Mouse (Mus musculus): ENCODE data around the gene Zbtb25. TPM values are rescaled to one million over a fixed set of nuclear protein-coding genes. Genes with fewer than 3 reads are reported as not detected.
A peak's percentile ranks its signal among the peaks of the same experiment; 100 is the strongest.

Zbtb25 gene
- polyA plus RNA-seq (2012; fragmentation: generic; extraction: Trizol) = 6.5 TPM
- long read RNA-seq, experiment 1, transcript Zbtb25-204 (3 exons, 1,672 nt) = major isoform, 11 of 22 reads
- long read RNA-seq, experiment 1, partial matches to known transcripts = 0 of 22 reads
- long read RNA-seq, experiment 1, other reads (novel, unspliced or antisense) = 7 of 22 reads
- long read RNA-seq, experiment 2, transcript Zbtb25-204 (3 exons, 1,672 nt) = major isoform, 28 of 61 reads
- long read RNA-seq, experiment 2, partial matches to known transcripts = 0 of 61 reads
- long read RNA-seq, experiment 2, other reads (novel, unspliced or antisense) = 32 of 61 reads

DNA sequence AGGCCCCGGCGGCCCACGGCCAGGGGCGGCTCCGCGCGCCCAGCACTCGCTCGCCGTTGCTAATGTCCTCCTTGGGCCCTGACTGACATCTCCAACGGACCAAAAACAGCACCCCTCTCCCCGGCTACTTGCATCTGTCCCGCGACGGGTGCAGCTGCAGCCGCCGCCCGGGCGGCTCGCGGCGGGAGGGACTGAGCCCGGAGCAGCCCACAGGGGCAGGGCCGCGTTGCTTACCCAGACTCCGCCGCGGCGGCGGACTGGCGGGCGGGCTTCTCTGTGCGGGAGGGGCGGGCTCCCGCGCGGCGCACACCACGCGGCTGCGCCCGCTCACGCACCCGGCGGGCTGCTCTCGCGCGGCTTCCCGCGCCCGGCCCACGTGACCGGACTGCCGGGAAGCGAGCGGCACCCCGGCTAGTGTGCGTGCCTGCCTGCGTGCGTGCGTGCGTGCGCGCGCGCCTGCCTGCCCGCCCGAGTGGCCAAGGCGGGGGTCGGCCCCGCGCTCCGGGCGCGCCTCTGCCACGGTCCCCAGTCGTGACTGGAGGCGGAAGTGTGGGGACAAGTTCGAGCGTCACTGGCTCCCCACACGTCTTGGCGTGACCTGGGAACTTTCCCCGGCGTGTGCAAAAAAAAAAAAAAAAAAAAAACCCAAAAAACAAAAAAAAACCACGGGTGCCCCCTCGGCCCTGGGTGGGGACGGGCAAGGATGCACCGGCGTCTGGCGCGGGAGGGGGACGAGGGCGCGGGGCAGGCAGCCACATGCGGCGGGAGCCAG lies at the start of gene Zbtb25:
TSS of gene Zbtb25 (minus strand) at position 397 of the 772 bp plus-strand sequence.
- peak; percentile 72 for TF ChIP-seq USF1 (IDR thresholded peaks at IDR 0.05; ENCODE audit: low read depth)
- peak; percentile 94 for TF ChIP-seq MAX (IDR thresholded peaks at IDR 0.05)
- TF ChIP-seq FOSL1 (IDR thresholded peaks at IDR 0.05; ENCODE audit: insufficient read depth, low read length, poor library complexity, severe bottlenecking) = no peak
- H3K36me3 ChIP-seq (ENCODE audit: control insufficient read depth, insufficient read depth) = peaks cover 13% of the 10 kb centered on the region
- H3ac ChIP-seq (ENCODE audit: control insufficient read depth, insufficient read length, low read depth) = peak within 1 kb of the TSS; percentile 84
- H3K4me3 ChIP-seq (ENCODE audit: insufficient read depth, poor library complexity, severe bottlenecking) = peak within 1 kb of the TSS; percentile 89
- H3K79me3 ChIP-seq (ENCODE audit: low read depth) = peaks cover 58% of the 10 kb centered on the region
- H3K79me2 ChIP-seq (ENCODE audit: control insufficient read depth, insufficient read depth) = peaks cover 86% of the 10 kb centered on the region
- H3K27me3 ChIP-seq (ENCODE audit: control insufficient read depth, insufficient read depth, insufficient read length) = no peaks in the 10 kb centered on the region

DNA sequence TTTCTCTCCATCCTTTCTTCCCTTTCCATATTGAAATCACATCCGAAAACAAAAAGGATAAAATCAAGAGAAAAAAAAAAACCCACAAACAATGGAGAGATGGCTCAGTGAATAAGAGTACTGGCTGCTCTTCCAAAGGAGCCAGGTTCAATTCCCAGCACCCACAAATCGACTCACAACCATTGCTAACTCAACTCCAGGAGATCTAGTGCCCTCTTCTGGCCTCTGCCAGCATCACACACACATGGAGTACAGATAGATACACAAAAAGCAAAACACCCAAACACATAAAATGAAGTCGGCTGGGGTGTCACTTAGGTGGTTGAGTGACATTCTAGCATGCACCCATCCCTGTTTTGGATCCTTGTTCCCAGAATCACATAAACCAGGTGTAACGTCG lies 48.9 kb upstream of the Zbtb25 start:
- no peaks in the 10 kb centered on the region for H3K79me3 ChIP-seq (ENCODE audit: low read depth)
- H3K36me3 ChIP-seq (ENCODE audit: control insufficient read depth, insufficient read depth) = no peaks in the 10 kb centered on the region
- no peak overlapping the region for H3K4me3 ChIP-seq (ENCODE audit: insufficient read depth, poor library complexity, severe bottlenecking)
- H3ac ChIP-seq (ENCODE audit: control insufficient read depth, insufficient read length, low read depth) = no peak overlapping the region
- TF ChIP-seq FOSL1 (IDR thresholded peaks at IDR 0.05; ENCODE audit: insufficient read depth, low read length, poor library complexity, severe bottlenecking) (no peak), MYOD1 (IDR thresholded peaks at IDR 0.05; ENCODE audit: control insufficient read depth, insufficient read length, low read depth) (no peak), CTCF (IDR thresholded peaks at IDR 0.05; ENCODE audit: control insufficient read depth, insufficient read depth, insufficient read length) (no peak), USF1 (IDR thresholded peaks at IDR 0.05; ENCODE audit: low read depth) (no peak), MYOG (IDR thresholded peaks at IDR 0.05; ENCODE audit: control insufficient read depth, extremely low read depth, insufficient read length) (no peak), MAX (IDR thresholded peaks at IDR 0.05) (no peak), CEBPB (IDR thresholded peaks at IDR 0.05; ENCODE audit: low read depth) (no peak)
- H3K79me2 ChIP-seq (ENCODE audit: control insufficient read depth, insufficient read depth) = no peaks in the 10 kb centered on the region
- H3K27me3 ChIP-seq (ENCODE audit: control insufficient read depth, insufficient read depth, insufficient read length) = no peaks in the 10 kb centered on the region

DNA sequence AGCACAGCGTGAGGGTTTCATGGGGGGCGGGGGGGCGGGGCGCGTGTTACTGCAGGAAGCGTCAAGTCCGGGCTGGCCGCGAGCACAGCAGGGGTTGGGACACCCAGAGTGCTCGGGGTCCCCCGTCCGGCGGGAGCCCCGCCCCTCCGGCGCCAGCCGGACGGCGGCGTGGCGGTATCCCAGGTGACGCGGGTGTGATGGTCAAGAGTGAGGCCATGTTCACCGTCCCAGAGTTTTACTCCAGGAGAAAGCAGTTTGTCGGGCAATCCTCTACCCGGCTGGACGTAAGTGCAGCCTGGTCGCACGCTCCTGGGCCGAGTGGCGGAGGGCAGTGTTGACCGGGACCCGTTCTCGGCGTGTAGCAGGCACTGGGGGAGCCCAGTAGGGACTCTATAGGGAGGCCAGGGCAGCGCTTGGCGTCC lies 48.0 kb upstream of the Zbtb25 start, which contains the start of gene Ppp1r36:
TSS of gene Ppp1r36 (plus strand) at position 106 of the 422 bp plus-strand sequence.
- no peak within 1 kb of the TSS for H3ac ChIP-seq (ENCODE audit: control insufficient read depth, insufficient read length, low read depth)
- H3K36me3 ChIP-seq (ENCODE audit: control insufficient read depth, insufficient read depth) = no peaks in the 10 kb centered on the region
- no peak for TF ChIP-seq MYOG (IDR thresholded peaks at IDR 0.05; ENCODE audit: control insufficient read depth, extremely low read depth, insufficient read length)
- TF ChIP-seq MYOD1 (IDR thresholded peaks at IDR 0.05; ENCODE audit: control insufficient read depth, insufficient read length, low read depth) = no peak
- TF ChIP-seq MAX (IDR thresholded peaks at IDR 0.05) = no peak
- no peak for TF ChIP-seq CTCF (IDR thresholded peaks at IDR 0.05; ENCODE audit: control insufficient read depth, insufficient read depth, insufficient read length)
- no peak for TF ChIP-seq FOSL1 (IDR thresholded peaks at IDR 0.05; ENCODE audit: insufficient read depth, low read length, poor library complexity, severe bottlenecking)
- no peak for TF ChIP-seq CEBPB (IDR thresholded peaks at IDR 0.05; ENCODE audit: low read depth)
- TF ChIP-seq USF1 (IDR thresholded peaks at IDR 0.05; ENCODE audit: low read depth) = no peak
- H3K27me3 ChIP-seq (ENCODE audit: control insufficient read depth, insufficient read depth, insufficient read length) = no peaks in the 10 kb centered on the region
- no peaks in the 10 kb centered on the region for H3K79me3 ChIP-seq (ENCODE audit: low read depth)
- H3K4me3 ChIP-seq (ENCODE audit: insufficient read depth, poor library complexity, severe bottlenecking) = no peak within 1 kb of the TSS
- H3K79me2 ChIP-seq (ENCODE audit: control insufficient read depth, insufficient read depth) = no peaks in the 10 kb centered on the region

GRCm38 (mm10) chr12:76415383-76416010 lies 46.1 kb upstream of the Zbtb25 start:
- H3ac ChIP-seq (ENCODE audit: control insufficient read depth, insufficient read length, low read depth) = no peak overlapping the region
- TF ChIP-seq MYOD1 (IDR thresholded peaks at IDR 0.05; ENCODE audit: control insufficient read depth, insufficient read length, low read depth) = no peak
- TF ChIP-seq FOSL1 (IDR thresholded peaks at IDR 0.05; ENCODE audit: insufficient read depth, low read length, poor library complexity, severe bottlenecking) = no peak
- TF ChIP-seq MAX (IDR thresholded peaks at IDR 0.05) = no peak
- no peak for TF ChIP-seq CEBPB (IDR thresholded peaks at IDR 0.05; ENCODE audit: low read depth)
- no peak for TF ChIP-seq MYOG (IDR thresholded peaks at IDR 0.05; ENCODE audit: control insufficient read depth, extremely low read depth, insufficient read length)
- no peak for TF ChIP-seq USF1 (IDR thresholded peaks at IDR 0.05; ENCODE audit: low read depth)
- TF ChIP-seq CTCF (IDR thresholded peaks at IDR 0.05; ENCODE audit: control insufficient read depth, insufficient read depth, insufficient read length) = no peak
- H3K4me3 ChIP-seq (ENCODE audit: insufficient read depth, poor library complexity, severe bottlenecking) = no peak overlapping the region
- no peaks in the 10 kb centered on the region for H3K36me3 ChIP-seq (ENCODE audit: control insufficient read depth, insufficient read depth)
- H3K27me3 ChIP-seq (ENCODE audit: control insufficient read depth, insufficient read depth, insufficient read length) = no peaks in the 10 kb centered on the region
- no peaks in the 10 kb centered on the region for H3K79me2 ChIP-seq (ENCODE audit: control insufficient read depth, insufficient read depth)
- no peaks in the 10 kb centered on the region for H3K79me3 ChIP-seq (ENCODE audit: low read depth)

GRCm38 (mm10) chr12:76409166-76409565 lies 39.8 kb upstream of the Zbtb25 start:
- Histone ChIP-seq H3K79me2 (ENCODE audit: control insufficient read depth, insufficient read depth) (no peaks in the 10 kb centered on the region), H3ac (ENCODE audit: control insufficient read depth, insufficient read length, low read depth) (no peak overlapping the region), H3K36me3 (ENCODE audit: control insufficient read depth, insufficient read depth) (no peaks in the 10 kb centered on the region), H3K4me3 (ENCODE audit: insufficient read depth, poor library complexity, severe bottlenecking) (no peak overlapping the region), H3K79me3 (ENCODE audit: low read depth) (no peaks in the 10 kb centered on the region), H3K27me3 (ENCODE audit: control insufficient read depth, insufficient read depth, insufficient read length) (no peaks in the 10 kb centered on the region)
- TF ChIP-seq FOSL1 (IDR thresholded peaks at IDR 0.05; ENCODE audit: insufficient read depth, low read length, poor library complexity, severe bottlenecking) (no peak), MYOD1 (IDR thresholded peaks at IDR 0.05; ENCODE audit: control insufficient read depth, insufficient read length, low read depth) (no peak), CEBPB (IDR thresholded peaks at IDR 0.05; ENCODE audit: low read depth) (no peak), USF1 (IDR thresholded peaks at IDR 0.05; ENCODE audit: low read depth) (no peak), MYOG (IDR thresholded peaks at IDR 0.05; ENCODE audit: control insufficient read depth, extremely low read depth, insufficient read length) (no peak), CTCF (IDR thresholded peaks at IDR 0.05; ENCODE audit: control insufficient read depth, insufficient read depth, insufficient read length) (no peak), MAX (IDR thresholded peaks at IDR 0.05) (no peak)

Measured in C2C12 (cell line).